Comparison of ENCODE assay signal across 13 mouse cellular contexts in genomic region chrX:159200101-159200500, GRCm38 (mm10). TPM values are rescaled to one million over a fixed set of nuclear protein-coding genes. Genes with fewer than 3 reads are reported as not detected.
DNase-seq lines count a peak whose midpoint lies in the region; ATAC-seq and TF ChIP-seq lines count a peak whose summit lies in the region.
"Had no signal": no experiment of that assay in that cellular context is flagged by ENCODE, and none has a peak within 500 bp of the region (broad histone marks: within the 10 kb centered on the region; RNA-seq: fewer than 3 reads in every experiment).

No protein-coding gene starts in this region.

- H3K27me3 ChIP-seq in spleen, adult 2 months (ENCODE audit: control insufficient read depth, insufficient read depth, low read length): no peaks in the 10 kb centered on the region
- H3K27me3 ChIP-seq in splenic B cell, adult 2 months (ENCODE audit: control insufficient read depth, insufficient read depth, low read length, poor library complexity, severe bottlenecking): no peaks in the 10 kb centered on the region
- H3K27me3 ChIP-seq: hindbrain, embryonic 12.5 days; midbrain, embryonic 15.5 days; neural tube, embryonic 12.5 days had no signal

- peak; percentile 28 for ATAC-seq in activated CD4-positive, CD25-positive, alpha-beta regulatory T cell, adult 4 months
- ATAC-seq: intestine, embryonic 16.5 days; midbrain, embryonic 15.5 days had no signal

- no peak overlapping the region; the same call in 1 of the 2 replicates for H3K27ac ChIP-seq in spleen, adult 2 months (ENCODE audit: insufficient read depth, low read length)
- H3K27ac ChIP-seq: embryonic facial prominence, embryonic 13.5 days; hindbrain, embryonic 12.5 days; midbrain, embryonic 15.5 days; neural tube, embryonic 12.5 days had no signal

- DNase-seq in spleen, adult 2 months (ENCODE audit: low read depth in 1 of 2, low spot score in 2 of 2): peak; percentile 9 to 24
- DNase-seq in spleen, postnatal 14 days (ENCODE audit: low spot score in 2 of 2): no peak
- peak; percentile 2 for DNase-seq in lung, postnatal 14 days
- peak; percentile 64 for DNase-seq in splenic B cell, adult 2 months (ENCODE audit: low read depth, low spot score)
- DNase-seq in left cerebral cortex, adult 11 months (ENCODE audit: low spot score): no peak
- no peak for DNase-seq in cerebellum, adult 11 months
- DNase-seq: gastrocnemius, postnatal 36 days had no signal

- no peaks in the 10 kb centered on the region for H3K4me1 ChIP-seq in spleen, adult 2 months (ENCODE audit: control insufficient read depth, insufficient read depth, insufficient read length)
- H3K4me1 ChIP-seq: embryonic facial prominence, embryonic 13.5 days; hindbrain, embryonic 12.5 days; midbrain, embryonic 15.5 days; neural tube, embryonic 12.5 days had no signal

- no peak for TF ChIP-seq POLR2A in spleen, adult 2 months (IDR thresholded peaks at IDR 0.05; ENCODE audit: low read depth, low read length)

- H3K36me3 ChIP-seq in spleen, adult 2 months (ENCODE audit: control insufficient read depth, insufficient read depth, low read length): no peaks in the 10 kb centered on the region
- H3K36me3 ChIP-seq in splenic B cell, adult 2 months (ENCODE audit: control insufficient read depth, insufficient read depth, low read length, poor library complexity, severe bottlenecking): no peaks in the 10 kb centered on the region
- H3K36me3 ChIP-seq: embryonic facial prominence, embryonic 13.5 days; hindbrain, embryonic 12.5 days; midbrain, embryonic 15.5 days; neural tube, embryonic 12.5 days had no signal

- no peak for TF ChIP-seq CTCF in spleen, adult 2 months (IDR thresholded peaks at IDR 0.05; ENCODE audit: extremely low read depth, insufficient read depth, insufficient read length, insufficient replicate concordance)

- WGBS in spleen, adult 2 months: 23% methylated on average over 5 of the region's 5 CpGs

- no peak overlapping the region for H3K4me3 ChIP-seq in spleen, adult 2 months (ENCODE audit: extremely low read depth, insufficient read depth, insufficient read length)
- H3K4me3 ChIP-seq: embryonic facial prominence, embryonic 13.5 days; hindbrain, embryonic 12.5 days; midbrain, embryonic 15.5 days; neural tube, embryonic 12.5 days had no signal

RNA-seq across cellular contexts. Expression of gene Rps6ka3, which starts 10.0 kb away (rescaled TPM):
- 12.2 and 12.5 TPM in 2 replicates for polyA plus RNA-seq in spleen, adult 2 months (2012; rRNA removed)
- 1 to 10 TPM; 6.3 to 9.4 TPM for polyA plus RNA-seq in activated CD4-positive, CD25-positive, alpha-beta regulatory T cell, adult 4 months (2017; shearing (Covaris generic))

Comparison
In these comparisons a context has a peak if more than half of its experiments do, and no peak if none do; other contexts are left out.
1. DNase-seq: peak in spleen, adult 2 months (2 of 2), lung, postnatal 14 days (single experiment) and splenic B cell, adult 2 months (single experiment); none in spleen, postnatal 14 days (0 of 2), left cerebral cortex, adult 11 months (single experiment) and cerebellum, adult 11 months (single experiment).